Mouse (Mus musculus) limb, embryonic 14.5 days (tissue): ENCODE data around the gene Brd3. TPM values are rescaled to one million over a fixed set of nuclear protein-coding genes. Genes with fewer than 3 reads are reported as not detected.

Source experiments
- ATAC-seq: fragments of 200-750 bp; cut with Nextera tagmentation; 2 replicates; pipeline ENCODE4 v1.8.0; 2017; ENCODE audit warnings: low read depth, moderate number of reproducible peaks, moderate TSS enrichment; ENCODE audit not compliant: low FRiP score
- DNase-seq: peaks from one replicate; pipeline ENCODE4 v3.0.0-alpha.2; 2015; ENCODE audit warnings: low spot score
- H3K27ac ChIP-seq: fragments of 300-500 bp; sonication (generic); replicated peaks from 2 replicates; pipeline ENCODE4 v1.5.1; 2014; ENCODE audit warnings: low read depth, mild to moderate bottlenecking, low read length, moderate library complexity, mixed read lengths
- H3K27me3 ChIP-seq: fragments of 300-500 bp; sonication (generic); 2 replicates; pipeline ENCODE4 v1.6.1; 2014; ENCODE audit warnings: low read length, mixed read lengths; ENCODE audit not compliant: control insufficient read depth, insufficient read depth
- H3K36me3 ChIP-seq: fragments of 300-500 bp; sonication (generic); 2 replicates; pipeline ENCODE4 v1.6.1; 2014; ENCODE audit warnings: mild to moderate bottlenecking, low read length, moderate library complexity, mixed read lengths; ENCODE audit not compliant: control insufficient read depth, insufficient read depth
- H3K4me1 ChIP-seq: fragments of 300-500 bp; sonication (generic); 2 replicates; pipeline ENCODE4 v1.6.1; 2014; ENCODE audit warnings: antibody characterized with exemption, low read length, mixed read lengths; ENCODE audit not compliant: control insufficient read depth, insufficient read depth
- H3K4me2 ChIP-seq: fragments of 300-500 bp; sonication (generic); replicated peaks from 2 replicates; pipeline ENCODE4 v1.6.1; 2014; ENCODE audit warnings: low read depth, mild to moderate bottlenecking, low read length, moderate library complexity; ENCODE audit not compliant: severe bottlenecking
- H3K4me3 ChIP-seq: fragments of 300-500 bp; sonication (generic); replicated peaks from 2 replicates; pipeline ENCODE4 v1.5.1; 2014; ENCODE audit warnings: low read length
- H3K9ac ChIP-seq: fragments of 300-500 bp; sonication (generic); 2 replicates; pipeline ENCODE4 v1.6.1; 2014; ENCODE audit warnings: mild to moderate bottlenecking, low read depth, low read length, moderate library complexity; ENCODE audit not compliant: severe bottlenecking
- H3K9me3 ChIP-seq: fragments of 300-500 bp; sonication (generic); 2 replicates; pipeline ENCODE4 v1.6.1; 2016; ENCODE audit warnings: low read length; ENCODE audit not compliant: control insufficient read depth
- POLR2A ChIP-seq: fragments of 200-500 bp; IDR thresholded peaks from 2 replicates; pipeline ENCODE4 v1.8.0; 2012; ENCODE audit warnings: inconsistent platforms, mild to moderate bottlenecking, moderate library complexity, borderline replicate concordance; ENCODE audit not compliant: insufficient read depth, insufficient read length; ENCODE audit errors: extremely low read depth
- WGBS: fragments of 180-500 bp; shearing (Covaris S2); extraction: QIAGEN DNeasy Blood & Tissue Kit; methylation state at CpG from one replicate; pipeline ENCODE4 v1.1.7; 2014; 5-methylcytosine and 5-hydroxymethylcytosine counted together
- polyA plus RNA-seq, 2 experiments: library from polyadenylated mRNA; depleted of rRNA in 1 of 2; stranded (reverse) in 1 of 2; unstranded in 1 of 2; fragments of >200 nt; fragmentation: Nextera tagmentation in 1 of 2; extraction: Ambion mirVana in 1 of 2; gene quantifications; 2 replicates each; pipeline versions ENCODE4 v1.2.1 to v1.2.3; 2012 to 2014

The Brd3 gene
- polyA plus RNA-seq, 2 experiments: 75.5 to 155 TPM

DNA sequence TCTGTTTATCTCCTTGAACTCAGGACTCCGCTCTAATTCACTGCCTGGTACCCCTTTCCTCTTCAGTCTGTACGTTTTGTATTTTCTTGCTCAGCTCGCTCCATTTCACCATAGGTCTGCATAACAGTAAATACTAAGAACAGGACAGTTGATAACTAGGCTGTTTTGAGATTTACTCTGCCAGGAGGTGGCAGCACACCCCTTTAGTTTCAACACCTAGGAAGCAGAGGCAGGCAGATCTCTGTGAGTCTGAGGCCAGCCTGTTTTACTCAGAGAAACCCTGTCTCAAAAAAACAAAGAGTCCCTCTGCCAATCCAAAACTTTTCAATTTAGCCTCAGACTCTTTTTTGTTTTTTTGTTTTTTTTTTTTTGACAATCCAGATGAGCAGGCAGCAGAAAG lies 13.5 kb downstream of the Brd3 start:
- Histone ChIP-seq H3K27me3 (no peaks in the 10 kb centered on the region), H3K9me3 (no peaks in the 10 kb centered on the region), H3K36me3 (no peaks in the 10 kb centered on the region), H3K4me2 (no peak overlapping the region), H3K9ac (no peak overlapping the region), H3K27ac (no peak overlapping the region), H3K4me1 (no peaks in the 10 kb centered on the region), H3K4me3 (no peak overlapping the region)
- 93% methylated on average over 3 of the region's 3 CpGs for WGBS
- ATAC-seq (no peak), DNase-seq (no peak)
- no peak for TF ChIP-seq POLR2A

DNA sequence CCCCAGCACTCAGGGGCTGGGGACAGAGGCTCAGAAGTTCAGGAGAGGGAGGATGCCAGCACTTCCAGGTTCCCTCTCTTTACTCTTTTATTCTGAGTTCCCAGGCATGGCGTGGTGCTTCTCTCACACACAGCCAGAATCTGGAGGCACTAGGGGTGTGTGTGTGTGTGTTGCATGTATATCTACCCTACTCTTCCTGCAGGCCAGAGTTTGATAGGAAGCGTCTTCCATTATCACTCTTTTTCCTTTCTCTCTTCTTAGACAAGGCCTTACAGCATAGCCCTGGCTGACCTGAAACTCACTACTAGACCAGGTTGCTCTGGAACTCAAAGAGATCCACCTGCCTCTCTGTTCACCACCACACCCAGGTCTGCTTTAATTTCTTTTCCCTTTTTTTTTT lies 16.5 kb downstream of the Brd3 start:
- Histone ChIP-seq H3K27me3 (no peaks in the 10 kb centered on the region), H3K9me3 (no peaks in the 10 kb centered on the region), H3K27ac (no peak overlapping the region), H3K4me1 (no peaks in the 10 kb centered on the region), H3K9ac (no peak overlapping the region), H3K4me2 (no peak overlapping the region), H3K36me3 (no peaks in the 10 kb centered on the region), H3K4me3 (no peak overlapping the region)
- TF ChIP-seq POLR2A: no peak
- ATAC-seq: no peak
- DNase-seq: no peak
- WGBS: 93% methylated on average over 2 of the region's 2 CpGs

DNA sequence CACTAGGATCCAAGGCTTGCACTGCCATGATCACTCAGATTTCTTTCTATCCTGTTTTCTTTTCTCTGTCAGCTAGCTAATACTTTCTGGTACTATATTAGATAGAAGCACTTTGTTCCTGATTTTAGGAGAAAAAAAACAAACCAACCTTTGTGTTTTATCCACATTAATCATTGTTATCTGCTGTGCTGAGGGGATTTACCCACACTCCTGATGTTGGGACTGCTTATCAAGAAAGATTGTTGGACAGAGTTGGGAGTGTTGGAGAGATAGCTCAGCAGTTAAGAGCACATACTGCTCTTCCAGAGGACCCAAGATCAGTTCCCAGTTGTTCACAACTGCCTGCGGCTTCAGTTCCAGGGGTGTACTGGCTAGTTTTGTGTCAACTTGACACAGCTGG lies 19.1 kb downstream of the Brd3 start:
- no peak overlapping the region for H3K9ac ChIP-seq
- no peak overlapping the region for H3K4me3 ChIP-seq
- no peaks in the 10 kb centered on the region for H3K9me3 ChIP-seq
- WGBS: 94% methylated on average over 1 of the region's 1 CpGs
- H3K36me3 ChIP-seq: no peaks in the 10 kb centered on the region
- no peaks in the 10 kb centered on the region for H3K27me3 ChIP-seq
- no peak overlapping the region for H3K4me2 ChIP-seq
- DNase-seq (no peak), ATAC-seq (no peak)
- H3K4me1 ChIP-seq: no peaks in the 10 kb centered on the region
- no peak for TF ChIP-seq POLR2A
- H3K27ac ChIP-seq: no peak overlapping the region

DNA sequence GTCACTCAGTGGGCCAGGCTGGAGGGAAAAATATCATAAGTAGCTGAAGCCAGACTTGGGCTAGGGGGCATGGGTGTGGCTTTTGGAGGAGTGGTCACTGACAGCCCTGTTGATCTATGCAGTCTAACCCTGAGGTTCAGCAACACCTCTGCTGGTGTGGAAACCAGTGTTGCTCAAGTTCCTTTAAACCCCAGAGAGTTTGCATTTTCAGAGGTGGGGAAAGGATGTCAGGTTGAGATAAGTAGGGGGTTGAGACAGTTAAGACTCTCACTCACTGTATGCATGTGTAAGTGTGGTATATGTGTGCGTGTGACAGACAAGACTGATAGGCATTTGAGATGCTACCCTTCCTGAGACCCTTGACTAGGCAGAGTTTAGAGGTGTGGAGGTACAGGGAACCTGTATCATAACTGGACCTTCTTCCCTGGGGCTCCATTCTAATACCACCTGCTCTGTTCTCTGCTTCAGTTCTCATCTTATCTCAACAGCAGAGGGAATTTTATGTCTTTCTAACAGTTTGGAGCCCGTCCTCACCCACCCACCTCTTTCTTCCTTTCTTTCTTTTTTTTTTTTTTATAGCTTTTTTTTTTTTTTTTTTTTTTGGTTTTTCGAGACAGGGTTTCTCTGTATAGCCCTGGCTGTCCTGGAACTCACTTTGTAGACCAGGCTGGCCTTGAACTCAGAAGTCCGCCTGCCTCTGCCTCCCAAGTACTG lies 20.0 kb downstream of the Brd3 start:
- ATAC-seq (no peak), DNase-seq (no peak)
- Histone ChIP-seq H3K4me2 (no peak overlapping the region), H3K9ac (no peak overlapping the region), H3K4me3 (no peak overlapping the region), H3K36me3 (no peaks in the 10 kb centered on the region), H3K27me3 (no peaks in the 10 kb centered on the region), H3K27ac (no peak overlapping the region), H3K4me1 (no peaks in the 10 kb centered on the region), H3K9me3 (no peaks in the 10 kb centered on the region)
- TF ChIP-seq POLR2A: no peak
- 86% methylated on average over 3 of the region's 4 CpGs for whole genome bisulfite sequencing

DNA sequence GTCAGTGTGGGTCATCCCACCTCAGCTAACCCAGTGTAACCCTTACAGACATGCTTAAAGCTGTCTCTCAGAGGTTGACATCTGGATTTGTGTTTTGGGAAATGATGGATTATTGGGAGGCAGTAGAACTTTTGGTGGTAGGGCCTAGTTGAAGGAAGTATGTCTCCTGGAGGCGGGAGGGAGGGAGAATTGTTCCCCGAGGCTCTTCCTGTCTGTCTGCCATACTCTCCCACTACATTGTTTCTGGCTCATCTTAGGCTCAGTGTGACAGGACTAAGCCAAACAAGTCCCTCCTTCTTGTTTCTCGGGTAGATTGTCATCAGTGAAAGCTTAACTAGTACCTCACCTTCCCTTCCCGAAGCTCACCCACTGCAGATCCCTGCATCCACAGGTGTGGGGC lies 20.7 kb downstream of the Brd3 start:
- no peak for TF ChIP-seq POLR2A
- Histone ChIP-seq H3K36me3 (no peaks in the 10 kb centered on the region), H3K27me3 (no peaks in the 10 kb centered on the region), H3K9me3 (no peaks in the 10 kb centered on the region), H3K27ac (no peak overlapping the region), H3K9ac (no peak overlapping the region), H3K4me3 (no peak overlapping the region), H3K4me2 (no peak overlapping the region), H3K4me1 (no peaks in the 10 kb centered on the region)
- ATAC-seq (no peak), DNase-seq (no peak)
- WGBS: 72% methylated on average over 4 of the region's 4 CpGs
